Mouse (Mus musculus) neural tube, embryonic 10.5 days (tissue): ENCODE measurements around the gene Ptges.

Experiments used
- DNase-seq: peaks from one replicate; pipeline ENCODE4 v3.0.0-alpha.2; 2017; ENCODE audit warnings: low spot score; ENCODE audit errors: extremely low spot score

Gene Ptges

DNA sequence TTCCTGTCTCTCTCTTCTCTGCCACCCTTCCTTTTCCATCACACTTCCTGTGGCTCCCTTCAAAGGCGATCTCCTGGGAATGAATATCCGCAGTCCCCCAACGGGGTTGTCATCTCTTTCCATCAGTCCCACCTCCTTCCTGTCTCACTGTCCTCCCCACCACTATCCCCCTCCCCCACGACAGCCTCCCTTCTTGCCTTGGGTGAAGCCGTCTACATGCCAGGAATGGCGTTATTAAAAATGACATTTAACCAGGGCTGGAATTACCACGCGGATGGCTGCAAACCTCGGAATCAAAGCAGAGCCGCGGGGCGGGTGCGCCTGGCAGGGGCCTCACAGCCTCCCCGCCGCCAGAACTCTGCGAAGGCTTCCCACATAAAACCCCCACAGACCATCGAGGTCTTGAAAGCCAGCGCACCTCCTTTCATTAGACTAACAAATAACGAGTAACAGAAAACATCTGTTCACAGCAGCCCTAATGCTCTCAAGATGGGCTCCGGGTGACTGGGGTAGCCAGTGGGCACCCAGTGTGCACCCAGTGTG, 76.8 kb downstream of the Ptges start:
- no peak for DNase-seq

GRCm38 (mm10) chr2:30850581-30850980, 79.1 kb downstream of the Ptges start:
- DNase-seq, result no peak

- no peak for DNase-seq
These were observed 81.5 kb downstream of the Ptges start for GRCm38 (mm10) chr2:30848184-30848583.

DNA sequence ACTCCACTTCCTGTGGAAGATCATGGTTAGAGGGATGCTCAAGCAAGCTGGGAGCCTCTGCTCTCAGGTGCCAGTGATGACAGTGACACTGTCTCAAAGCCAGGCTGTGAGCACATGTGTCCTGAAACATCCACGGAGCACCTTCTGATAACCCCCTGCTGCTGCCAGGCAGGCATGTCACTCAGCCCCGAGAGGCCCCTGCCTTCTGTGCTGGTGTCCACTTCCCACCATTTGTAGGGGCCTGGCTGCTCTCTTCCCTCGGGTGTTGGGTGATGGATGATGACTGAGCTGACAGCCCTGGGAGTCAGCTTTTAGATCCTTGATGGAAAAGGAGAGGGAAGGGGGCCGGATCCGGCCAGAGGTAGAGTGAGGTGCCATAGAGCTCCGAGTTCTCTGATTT, 82.9 kb downstream of the Ptges start:
- DNase-seq, result no peak

GRCm38 (mm10) chr2:30846236-30846635, 83.4 kb downstream of the Ptges start:
- no peak for DNase-seq

DNA sequence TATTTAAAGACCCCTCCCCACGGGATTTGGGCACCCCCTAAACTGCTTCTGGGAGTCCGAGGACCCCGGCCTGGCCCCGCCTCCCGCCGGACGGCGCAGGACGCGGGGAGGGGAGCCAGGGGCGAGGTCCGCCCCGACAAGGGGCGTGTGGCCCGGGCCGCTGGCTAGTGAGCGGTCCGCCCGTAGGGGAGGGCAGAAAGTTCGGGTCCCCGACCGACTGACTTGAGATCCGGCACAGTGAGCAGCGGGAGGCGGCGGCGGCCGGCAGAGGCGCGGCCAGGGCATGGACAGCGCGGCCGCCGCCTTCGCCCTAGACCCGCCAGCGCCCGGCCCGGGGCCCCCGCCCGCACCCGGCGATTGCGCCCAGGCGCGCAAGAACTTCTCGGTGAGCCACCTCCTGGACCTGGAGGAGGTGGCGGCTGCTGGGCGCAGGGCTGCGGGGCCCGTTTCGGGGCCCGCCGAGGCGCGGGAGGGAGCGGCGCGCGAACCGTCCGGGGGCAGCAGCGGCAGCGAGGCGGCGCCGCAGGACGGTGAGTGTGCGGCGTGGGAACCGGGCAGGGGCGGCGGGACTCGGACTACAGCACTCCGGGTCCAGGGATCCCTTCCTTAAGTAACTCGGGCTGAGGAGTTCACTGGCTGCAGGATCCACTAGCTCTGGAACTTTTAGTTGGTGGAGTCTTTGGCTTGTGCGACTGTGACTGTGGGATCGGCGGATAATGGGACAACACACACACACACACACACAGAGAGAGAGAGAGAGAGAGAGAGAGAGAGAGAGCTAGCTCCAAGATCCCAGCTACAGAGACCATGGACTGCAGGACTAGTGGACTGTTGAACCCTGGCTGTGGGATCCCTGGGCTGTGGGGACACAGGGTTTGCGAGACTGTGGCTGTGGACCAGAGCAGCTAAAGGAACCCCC, 84.3 kb downstream of the Ptges start:
- DNase-seq, result peak; percentile 52

DNA sequence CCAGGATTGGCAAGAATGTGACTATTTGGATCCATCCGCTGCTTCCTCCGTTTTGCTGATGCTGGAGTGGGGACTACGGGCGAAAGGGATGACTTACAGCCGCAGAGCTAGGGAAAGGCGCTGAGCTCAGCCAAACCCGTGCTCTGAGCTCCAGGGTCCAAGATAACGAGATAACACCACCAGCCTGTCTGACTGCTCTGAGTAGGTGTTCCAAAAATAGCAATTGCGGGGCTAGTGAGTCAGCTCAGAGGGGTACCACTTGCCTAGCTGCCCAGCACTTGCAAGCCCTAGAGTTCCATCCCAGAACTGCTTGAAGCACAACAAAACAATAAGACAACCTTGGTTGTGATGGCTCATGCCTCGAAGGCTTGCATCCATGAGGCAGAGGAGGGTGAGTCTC, 87.0 kb downstream of the Ptges start:
- DNase-seq, result no peak
